Mouse (Mus musculus): ENCODE results near the gene 6430531B16Rik.

Gene 6430531B16Rik

GRCm38 (mm10) chr7:139978278-139978892 is at the start of gene 6430531B16Rik:
TSS of gene 6430531B16Rik (minus strand) at chr7:139978755.
- in situ Hi-C loops (cut with MboI; ENCODE audit: low pct_unique_long_range_greater_than_20kb in 1 of 2, low sequenced_read_pairs in 2 of 2, unreplicated experiment in 1 of 2), result no loop called here

- in situ Hi-C loops (cut with MboI; ENCODE audit: low pct_unique_long_range_greater_than_20kb in 1 of 2, low sequenced_read_pairs in 2 of 2, unreplicated experiment in 1 of 2), result no loop called here
Measured at GRCm38 (mm10) chr7:140011336-140011735, 32.8 kb upstream of the 6430531B16Rik start.

GRCm38 (mm10) chr7:140007781-140008180 is 29.2 kb upstream of the 6430531B16Rik start:
- in situ Hi-C loops (cut with MboI; ENCODE audit: low pct_unique_long_range_greater_than_20kb in 1 of 2, low sequenced_read_pairs in 2 of 2, unreplicated experiment in 1 of 2), result no loop called here

GRCm38 (mm10) chr7:140006861-140007611 is 28.5 kb upstream of the 6430531B16Rik start:
- in situ Hi-C loops (cut with MboI; ENCODE audit: low pct_unique_long_range_greater_than_20kb in 1 of 2, low sequenced_read_pairs in 2 of 2, unreplicated experiment in 1 of 2), result no loop called here

GRCm38 (mm10) chr7:140004666-140005065 is 26.1 kb upstream of the 6430531B16Rik start:
- in situ Hi-C loops (cut with MboI; ENCODE audit: low pct_unique_long_range_greater_than_20kb in 1 of 2, low sequenced_read_pairs in 2 of 2, unreplicated experiment in 1 of 2), result no loop called here

GRCm38 (mm10) chr7:140001086-140001740 is 22.7 kb upstream of the 6430531B16Rik start:
- in situ Hi-C loops (cut with MboI; ENCODE audit: low pct_unique_long_range_greater_than_20kb in 1 of 2, low sequenced_read_pairs in 2 of 2, unreplicated experiment in 1 of 2), result no loop called here

- in situ Hi-C loops (cut with MboI; ENCODE audit: low pct_unique_long_range_greater_than_20kb in 1 of 2, low sequenced_read_pairs in 2 of 2, unreplicated experiment in 1 of 2), result loop anchor here in 1 of 2 experiments (5.0 kb wide), 1 partner anchor 92 kb away; no protein-coding TSS in a partner anchor
Measured at GRCm38 (mm10) chr7:139998691-139999350, 20.3 kb upstream of the 6430531B16Rik start.

GRCm38 (mm10) chr7:139994676-139995075 is 16.1 kb upstream of the 6430531B16Rik start:
- in situ Hi-C loops (cut with MboI; ENCODE audit: low pct_unique_long_range_greater_than_20kb in 1 of 2, low sequenced_read_pairs in 2 of 2, unreplicated experiment in 1 of 2), result loop anchor here (5.0 kb wide), 2 partner anchors 87 to 97 kb away; no protein-coding TSS in a partner anchor

- in situ Hi-C loops (cut with MboI; ENCODE audit: low pct_unique_long_range_greater_than_20kb in 1 of 2, low sequenced_read_pairs in 2 of 2, unreplicated experiment in 1 of 2), result loop anchor here in 1 of 2 experiments (5.0 kb wide), 1 partner anchor 97 kb away; no protein-coding TSS in a partner anchor
Measured at GRCm38 (mm10) chr7:139994202-139994601, 15.6 kb upstream of the 6430531B16Rik start.

GRCm38 (mm10) chr7:139993532-139993931 is 15.0 kb upstream of the 6430531B16Rik start:
- in situ Hi-C loops (cut with MboI; ENCODE audit: low pct_unique_long_range_greater_than_20kb in 1 of 2, low sequenced_read_pairs in 2 of 2, unreplicated experiment in 1 of 2), result loop anchor here in 1 of 2 experiments (5.0 kb wide), 1 partner anchor 96 kb away; no protein-coding TSS in a partner anchor

GRCm38 (mm10) chr7:139992406-139992805 is 13.9 kb upstream of the 6430531B16Rik start, which contains the start of gene Adam8:
TSS of gene Adam8 (minus strand) at chr7:139992562.
- in situ Hi-C loops (cut with MboI; ENCODE audit: low pct_unique_long_range_greater_than_20kb in 1 of 2, low sequenced_read_pairs in 2 of 2, unreplicated experiment in 1 of 2), result loop anchor here in 1 of 2 experiments (5.0 kb wide), 1 partner anchor 95 kb away; no protein-coding TSS in a partner anchor

- in situ Hi-C loops (cut with MboI; ENCODE audit: low pct_unique_long_range_greater_than_20kb in 1 of 2, low sequenced_read_pairs in 2 of 2, unreplicated experiment in 1 of 2), result loop anchor here in 1 of 2 experiments (5.0 kb wide), 1 partner anchor 94 kb away; no protein-coding TSS in a partner anchor
Measured at GRCm38 (mm10) chr7:139990864-139991394, 12.4 kb upstream of the 6430531B16Rik start.

- in situ Hi-C loops (cut with MboI; ENCODE audit: low pct_unique_long_range_greater_than_20kb in 1 of 2, low sequenced_read_pairs in 2 of 2, unreplicated experiment in 1 of 2), result no loop called here
Measured at GRCm38 (mm10) chr7:139988272-139988671, 9.7 kb upstream of the 6430531B16Rik start.

- in situ Hi-C loops (cut with MboI; ENCODE audit: low pct_unique_long_range_greater_than_20kb in 1 of 2, low sequenced_read_pairs in 2 of 2, unreplicated experiment in 1 of 2), result no loop called here
Measured at GRCm38 (mm10) chr7:139984505-139984904, 6.0 kb upstream of the 6430531B16Rik start.

GRCm38 (mm10) chr7:139982058-139982457 is 3.5 kb upstream of the 6430531B16Rik start:
- in situ Hi-C loops (cut with MboI; ENCODE audit: low pct_unique_long_range_greater_than_20kb in 1 of 2, low sequenced_read_pairs in 2 of 2, unreplicated experiment in 1 of 2), result no loop called here

GRCm38 (mm10) chr7:139980778-139981177 is 2.2 kb upstream of the 6430531B16Rik start:
- in situ Hi-C loops (cut with MboI; ENCODE audit: low pct_unique_long_range_greater_than_20kb in 1 of 2, low sequenced_read_pairs in 2 of 2, unreplicated experiment in 1 of 2), result no loop called here

- in situ Hi-C loops (cut with MboI; ENCODE audit: low pct_unique_long_range_greater_than_20kb in 1 of 2, low sequenced_read_pairs in 2 of 2, unreplicated experiment in 1 of 2), result no loop called here
Measured at GRCm38 (mm10) chr7:139979011-139979719, 610 bp upstream of the 6430531B16Rik start.
